Mouse (Mus musculus): ENCODE measurements around the gene Arrb1. TPM values are rescaled to one million over a fixed set of nuclear protein-coding genes. Genes with fewer than 3 reads are reported as not detected.
A peak's percentile ranks its signal among the peaks of the same experiment; 100 is the strongest.

Gene Arrb1
- polyA plus RNA-seq, 1 experiment, result 28.5 TPM

- Histone ChIP-seq H3K27me3 (ENCODE audit: control insufficient read depth) (no peaks in the 10 kb centered on the region), H3K4me1 (ENCODE audit: control insufficient read depth) (peaks cover 29% of the 10 kb centered on the region), H3K36me3 (ENCODE audit: control insufficient read depth) (peaks cover 45% of the 10 kb centered on the region), H3K4me3 (replicated peaks) (no peak overlapping the region), H3K9me3 (ENCODE audit: control insufficient read depth, low read length) (no peaks in the 10 kb centered on the region)
- no peak for TF ChIP-seq GATA1 (IDR thresholded peaks at IDR 0.05; ENCODE audit: low read length)
- no peak for TF ChIP-seq TAL1 (IDR thresholded peaks at IDR 0.05; ENCODE audit: low read length)
Measured at GRCm38 (mm10) chr7:99582306-99582705, 47.0 kb downstream of the Arrb1 start.

GRCm38 (mm10) chr7:99582867-99583266 lies 47.6 kb downstream of the Arrb1 start:
- Histone ChIP-seq H3K9me3 (ENCODE audit: control insufficient read depth, low read length) (no peaks in the 10 kb centered on the region), H3K27me3 (ENCODE audit: control insufficient read depth) (no peaks in the 10 kb centered on the region), H3K4me3 (replicated peaks) (no peak overlapping the region), H3K36me3 (ENCODE audit: control insufficient read depth) (peaks cover 51% of the 10 kb centered on the region), H3K4me1 (ENCODE audit: control insufficient read depth) (peaks cover 29% of the 10 kb centered on the region)
- no peak for TF ChIP-seq TAL1 (IDR thresholded peaks at IDR 0.05; ENCODE audit: low read length)
- no peak for TF ChIP-seq GATA1 (IDR thresholded peaks at IDR 0.05; ENCODE audit: low read length)

GRCm38 (mm10) chr7:99583625-99584024 lies 48.4 kb downstream of the Arrb1 start:
- Histone ChIP-seq H3K27me3 (ENCODE audit: control insufficient read depth) (no peaks in the 10 kb centered on the region), H3K4me3 (replicated peaks) (no peak overlapping the region), H3K36me3 (ENCODE audit: control insufficient read depth) (peaks cover 59% of the 10 kb centered on the region), H3K4me1 (ENCODE audit: control insufficient read depth) (peaks cover 29% of the 10 kb centered on the region), H3K9me3 (ENCODE audit: control insufficient read depth, low read length) (no peaks in the 10 kb centered on the region)
- TF ChIP-seq GATA1 (IDR thresholded peaks at IDR 0.05; ENCODE audit: low read length) (no peak), TAL1 (IDR thresholded peaks at IDR 0.05; ENCODE audit: low read length) (no peak)

GRCm38 (mm10) chr7:99585976-99586375 lies 50.7 kb downstream of the Arrb1 start:
- H3K4me3 ChIP-seq (replicated peaks), result no peak overlapping the region
- H3K4me1 ChIP-seq (ENCODE audit: control insufficient read depth), result peaks cover 32% of the 10 kb centered on the region
- H3K9me3 ChIP-seq (ENCODE audit: control insufficient read depth, low read length), result no peaks in the 10 kb centered on the region
- no peak for TF ChIP-seq GATA1 (IDR thresholded peaks at IDR 0.05; ENCODE audit: low read length)
- TF ChIP-seq TAL1 (IDR thresholded peaks at IDR 0.05; ENCODE audit: low read length), result no peak
- H3K27me3 ChIP-seq (ENCODE audit: control insufficient read depth), result no peaks in the 10 kb centered on the region
- H3K36me3 ChIP-seq (ENCODE audit: control insufficient read depth), result peaks cover 80% of the 10 kb centered on the region

- TF ChIP-seq TAL1 (IDR thresholded peaks at IDR 0.05; ENCODE audit: low read length), result no peak
- H3K4me3 ChIP-seq (replicated peaks), result no peak overlapping the region
- no peaks in the 10 kb centered on the region for H3K27me3 ChIP-seq (ENCODE audit: control insufficient read depth)
- H3K36me3 ChIP-seq (ENCODE audit: control insufficient read depth), result peaks cover 92% of the 10 kb centered on the region
- H3K9me3 ChIP-seq (ENCODE audit: control insufficient read depth, low read length), result no peaks in the 10 kb centered on the region
- H3K4me1 ChIP-seq (ENCODE audit: control insufficient read depth), result peaks cover 49% of the 10 kb centered on the region
Measured at GRCm38 (mm10) chr7:99590064-99590463, 54.8 kb downstream of the Arrb1 start.

- H3K36me3 ChIP-seq (ENCODE audit: control insufficient read depth), result peaks cover 93% of the 10 kb centered on the region
Measured at GRCm38 (mm10) chr7:99590646-99591045, 55.4 kb downstream of the Arrb1 start.

GRCm38 (mm10) chr7:99592669-99593068 lies 57.4 kb downstream of the Arrb1 start:
- no peak for TF ChIP-seq GATA1 (IDR thresholded peaks at IDR 0.05; ENCODE audit: low read length)
- TF ChIP-seq TAL1 (IDR thresholded peaks at IDR 0.05; ENCODE audit: low read length), result peak; percentile 47; the same call in 2 of the 3 replicates
- peaks cover 94% of the 10 kb centered on the region for H3K36me3 ChIP-seq (ENCODE audit: control insufficient read depth)
- peaks cover 69% of the 10 kb centered on the region for H3K4me1 ChIP-seq (ENCODE audit: control insufficient read depth)
- H3K4me3 ChIP-seq (replicated peaks), result peak overlapping the region; percentile 72
- no peaks in the 10 kb centered on the region for H3K27me3 ChIP-seq (ENCODE audit: control insufficient read depth)
- no peaks in the 10 kb centered on the region for H3K9me3 ChIP-seq (ENCODE audit: control insufficient read depth, low read length)

More at GRCm38 (mm10) chr7:99590646-99591045, 55.4 kb downstream of the Arrb1 start:
- TF ChIP-seq GATA1 (IDR thresholded peaks at IDR 0.05; ENCODE audit: low read length), result no peak; the same call in 1 of the 2 replicates
- TF ChIP-seq TAL1 (IDR thresholded peaks at IDR 0.05; ENCODE audit: low read length), result no peak
- Histone ChIP-seq H3K4me1 (ENCODE audit: control insufficient read depth) (peaks cover 49% of the 10 kb centered on the region), H3K4me3 (replicated peaks) (peak overlapping the region; percentile 12), H3K9me3 (ENCODE audit: control insufficient read depth, low read length) (no peaks in the 10 kb centered on the region), H3K27me3 (ENCODE audit: control insufficient read depth) (no peaks in the 10 kb centered on the region)

GRCm38 (mm10) chr7:99593868-99594803 lies 58.9 kb downstream of the Arrb1 start:
- H3K4me1 ChIP-seq (ENCODE audit: control insufficient read depth), result peaks cover 83% of the 10 kb centered on the region
- peaks cover 94% of the 10 kb centered on the region for H3K36me3 ChIP-seq (ENCODE audit: control insufficient read depth)
- TF ChIP-seq TAL1 (IDR thresholded peaks at IDR 0.05; ENCODE audit: low read length), result peak; percentile 99
- TF ChIP-seq GATA1 (IDR thresholded peaks at IDR 0.05; ENCODE audit: low read length), result peak; percentile 97
- H3K9me3 ChIP-seq (ENCODE audit: control insufficient read depth, low read length), result no peaks in the 10 kb centered on the region
- no peaks in the 10 kb centered on the region for H3K27me3 ChIP-seq (ENCODE audit: control insufficient read depth)
- H3K4me3 ChIP-seq (replicated peaks), result peak overlapping the region; percentile 72

GRCm38 (mm10) chr7:99598722-99599121 lies 63.5 kb downstream of the Arrb1 start:
- Histone ChIP-seq H3K4me1 (ENCODE audit: control insufficient read depth) (peaks cover 85% of the 10 kb centered on the region), H3K9me3 (ENCODE audit: control insufficient read depth, low read length) (no peaks in the 10 kb centered on the region), H3K27me3 (ENCODE audit: control insufficient read depth) (no peaks in the 10 kb centered on the region), H3K36me3 (ENCODE audit: control insufficient read depth) (peaks cover 97% of the 10 kb centered on the region), H3K4me3 (replicated peaks) (peak overlapping the region; percentile 72)
- no peak for TF ChIP-seq TAL1 (IDR thresholded peaks at IDR 0.05; ENCODE audit: low read length)
- no peak for TF ChIP-seq GATA1 (IDR thresholded peaks at IDR 0.05; ENCODE audit: low read length)

All from erythroblast, embryonic 14.5 days (primary cell).